Mouse (Mus musculus) myocyte (in vitro differentiated cells): Measurements from ENCODE around the gene Orc3.

ENCODE experiments used
- CEBPB ChIP-seq: IDR thresholded peaks from 2 replicates; pipeline ENCODE4 v1.6.1; 2011; ENCODE audit warnings: mild to moderate bottlenecking, moderate library complexity; ENCODE audit not compliant: poor library complexity, insufficient read depth, severe bottlenecking
- MAX ChIP-seq: IDR thresholded peaks from one replicate; pipeline ENCODE4 v1.6.1; 2011; ENCODE audit warnings: low read depth, mild to moderate bottlenecking, control low read depth
- MYOD1 ChIP-seq, 3 experiments: IDR thresholded peaks; one replicate each; pipeline ENCODE4 v1.6.1; 2011; ENCODE audit warnings: control low read depth in 2 of 3, low read depth in 2 of 3, mild to moderate bottlenecking in 2 of 3, moderate library complexity in 1 of 3; ENCODE audit not compliant: insufficient read length in 2 of 3, control insufficient read depth in 1 of 3
- MYOG ChIP-seq, 3 experiments: IDR thresholded peaks; one replicate each; pipeline ENCODE4 v1.6.1; 2011; ENCODE audit warnings: control low read depth in 2 of 3, low read depth in 2 of 3, mild to moderate bottlenecking in 2 of 3; ENCODE audit not compliant: insufficient read length in 2 of 3, control insufficient read depth in 1 of 3, insufficient read depth in 1 of 3
- POLR2A ChIP-seq: IDR thresholded peaks from one replicate; pipeline ENCODE4 v1.6.1; 2011; ENCODE audit warnings: low read depth, mild to moderate bottlenecking, control low read depth, moderate library complexity; ENCODE audit not compliant: insufficient read length
- POLR2AphosphoS2 ChIP-seq: IDR thresholded peaks from one replicate; pipeline ENCODE4 v1.6.1; 2011; ENCODE audit warnings: low read depth, control low read depth; ENCODE audit not compliant: insufficient read length
- TCF12 ChIP-seq: IDR thresholded peaks from one replicate; pipeline ENCODE4 v1.6.1; 2011; ENCODE audit warnings: mild to moderate bottlenecking, control low read depth; ENCODE audit not compliant: poor library complexity, insufficient read depth, severe bottlenecking
- TCF3 ChIP-seq: IDR thresholded peaks from one replicate; pipeline ENCODE4 v1.6.1; 2011; ENCODE audit warnings: low read depth, control low read depth; ENCODE audit not compliant: insufficient read length
- USF1 ChIP-seq: IDR thresholded peaks from one replicate; pipeline ENCODE4 v1.6.1; 2011; ENCODE audit warnings: low read depth, mild to moderate bottlenecking, control low read depth, moderate library complexity

DNA sequence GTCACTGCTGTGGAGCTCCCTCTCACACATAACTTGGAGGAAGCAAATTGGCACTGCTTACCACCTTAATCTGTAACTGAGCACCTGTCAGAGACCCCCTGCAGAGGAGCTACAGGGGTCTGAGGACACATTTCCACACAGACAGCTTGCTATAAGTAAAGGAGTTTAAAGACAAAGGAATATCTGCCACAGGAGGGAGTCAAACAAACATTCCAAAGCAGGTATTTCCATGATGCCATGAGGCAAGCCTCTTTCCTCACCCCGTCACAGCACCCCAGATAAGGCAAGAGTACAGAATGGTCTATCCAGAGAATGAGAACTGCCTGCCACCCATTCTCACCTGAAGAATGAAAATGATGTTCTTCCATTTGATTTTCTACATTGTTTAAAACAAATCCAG, 35.5 kb downstream of the Orc3 start:
- no peak for TF ChIP-seq TCF3
- no peak for TF ChIP-seq POLR2A
- TF ChIP-seq MYOG (IDR thresholded peaks at IDR 0.05; ENCODE audit: control insufficient read depth in 1 of 3, insufficient read depth in 1 of 3, insufficient read length in 2 of 3, low read depth in 2 of 3) = no peak
- TF ChIP-seq USF1 = no peak
- TF ChIP-seq MAX = no peak
- TF ChIP-seq MYOD1 (IDR thresholded peaks at IDR 0.05; ENCODE audit: control insufficient read depth in 1 of 3, insufficient read length in 2 of 3, low read depth in 2 of 3) = no peak
- no peak for TF ChIP-seq TCF12
- TF ChIP-seq POLR2AphosphoS2 = no peak
- TF ChIP-seq CEBPB = no peak
